Mouse (Mus musculus) CD8-positive naive resting alpha-beta T cell, adult 57 days (primary cell): ENCODE data around the gene Apoa5. TPM values are rescaled to one million over a fixed set of nuclear protein-coding genes. Genes with fewer than 3 reads are reported as not detected.

ENCODE experiments used
- total RNA-seq: library from RNA; stranded (reverse); gene quantifications from one replicate; pipeline ENCODE4 v1.2.4, GENCODE M21; 2023

Apoa5 gene
- not detected for total RNA-seq

DNA sequence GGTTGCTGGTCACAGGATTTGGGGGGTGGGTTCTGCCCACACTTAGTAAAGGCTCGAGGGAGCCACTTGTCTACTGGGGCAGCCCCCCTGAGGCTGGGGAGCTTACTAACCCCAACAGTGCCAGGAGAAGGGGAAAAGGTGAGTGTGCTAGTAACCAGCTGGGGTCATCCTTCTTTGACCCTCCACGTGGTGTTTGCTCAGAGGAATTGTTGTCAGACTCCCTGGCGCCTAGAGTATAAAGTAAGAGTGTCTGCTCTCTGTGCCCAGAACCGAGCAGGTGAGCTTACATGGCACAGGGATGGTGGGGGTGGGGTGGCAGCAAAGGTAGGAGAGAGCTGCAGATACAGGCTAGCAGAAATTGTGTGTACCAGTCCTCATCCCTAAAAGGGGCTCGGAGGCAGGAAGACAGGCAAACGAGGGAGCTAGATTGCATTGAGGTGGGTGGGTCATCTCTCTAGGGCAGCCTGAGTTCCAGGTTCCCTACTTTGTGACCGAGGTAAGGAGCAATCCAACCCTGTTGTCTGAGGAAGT is at the start of gene Apoa5:
Gene Apoa5, plus strand, starts transcription at position 291 of the 531 bp plus-strand sequence.

DNA sequence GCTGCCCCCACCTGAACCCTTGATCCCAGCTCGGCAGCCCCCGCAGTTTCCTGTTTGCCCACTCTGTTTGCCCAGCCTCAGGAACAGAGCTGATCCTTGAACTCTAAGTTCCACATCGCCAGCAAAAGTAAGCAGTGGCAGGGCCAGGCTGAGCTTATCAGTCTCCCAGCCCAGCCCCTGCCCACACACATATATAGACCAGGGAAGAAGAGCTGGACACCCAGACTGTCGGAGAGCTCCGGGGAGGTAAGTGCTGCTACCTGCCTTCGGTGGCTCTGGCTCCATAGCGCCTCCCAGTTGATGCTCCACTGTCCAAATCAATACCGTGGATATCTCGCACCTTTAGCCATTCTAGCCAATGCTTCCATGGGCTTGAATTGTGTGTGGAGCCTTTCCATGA is 39.9 kb upstream of the Apoa5 start, which contains the start of gene Apoa1:
Gene Apoa1, plus strand, starts transcription at position 90 of the 400 bp plus-strand sequence.

DNA sequence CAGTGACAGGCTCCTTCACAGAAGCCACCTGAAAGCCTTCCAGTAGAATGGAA is 33.0 kb upstream of the Apoa5 start, which contains the start of gene Apoc3:
Gene Apoc3, minus strand, starts transcription at position 41 of the 53 bp plus-strand sequence.

DNA sequence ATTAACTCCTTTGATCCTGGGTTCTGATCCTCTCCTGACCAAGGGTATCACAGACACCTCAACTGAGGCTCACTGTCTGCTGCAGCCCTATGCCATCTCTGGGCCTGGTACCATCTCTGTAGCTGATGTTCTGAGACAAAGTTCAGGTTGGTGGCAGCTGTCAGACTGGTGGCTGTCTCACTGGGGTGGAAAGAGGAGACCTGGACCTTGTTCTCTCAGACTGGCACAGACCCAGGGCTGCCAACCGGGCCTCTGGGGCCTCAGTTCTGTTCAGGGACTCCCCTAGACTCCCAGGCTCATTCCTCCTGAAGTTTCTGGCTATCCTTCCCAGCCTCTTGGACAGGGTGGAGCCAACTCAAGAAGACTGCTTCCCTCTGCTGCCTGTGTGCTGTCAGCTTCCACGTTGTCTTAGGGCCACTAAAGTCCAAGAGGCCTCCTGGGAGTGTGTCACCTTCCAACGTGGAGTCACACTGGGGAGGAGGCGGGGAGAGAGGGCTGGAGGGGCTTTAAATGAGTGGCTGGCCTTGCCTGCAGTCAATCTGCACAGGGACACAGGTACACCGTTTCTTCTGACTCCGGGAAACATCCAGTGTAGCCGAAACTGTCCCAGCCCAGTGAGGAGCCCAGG is 27.8 kb upstream of the Apoa5 start, which contains the start of gene Apoa4:
Gene Apoa4, plus strand, starts transcription at position 171 of the 628 bp plus-strand sequence.

DNA sequence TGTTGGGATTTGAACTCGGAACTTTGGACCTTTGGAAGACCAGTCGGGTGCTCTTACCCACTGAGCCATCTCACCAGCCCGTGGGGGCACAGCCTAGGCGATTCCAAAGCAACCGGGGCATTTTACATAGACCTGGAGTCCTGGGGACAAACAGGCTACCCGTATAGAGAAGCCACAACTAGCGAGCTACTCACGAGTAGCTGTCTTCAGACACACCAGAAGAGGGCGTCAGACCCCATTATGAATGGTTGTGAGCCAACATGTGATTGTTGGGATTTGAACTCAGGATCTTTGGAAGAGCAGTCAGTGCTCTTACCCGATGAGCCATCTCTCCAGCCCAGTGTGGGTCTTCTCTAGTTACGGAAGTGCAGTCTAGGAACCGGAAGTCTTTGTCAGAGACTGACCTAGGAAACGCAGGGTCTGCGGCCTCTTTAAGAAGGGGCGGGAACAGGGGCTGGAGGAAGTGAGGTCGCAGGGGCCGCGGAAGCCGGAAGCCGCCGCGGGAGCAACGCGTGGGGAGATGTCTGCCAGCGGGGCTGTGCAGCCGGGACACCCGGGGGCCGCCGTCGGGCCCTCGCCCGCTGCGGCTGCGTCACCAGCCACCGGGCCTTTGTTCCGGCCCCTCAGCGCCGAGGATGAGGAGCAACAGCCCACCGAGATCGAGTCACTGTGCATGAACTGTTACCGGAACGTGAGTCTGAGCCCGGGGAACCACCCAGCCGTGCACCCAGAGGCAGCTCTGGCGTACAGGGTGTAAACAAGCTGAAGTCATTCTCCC is 4.4 kb downstream of the Apoa5 start, which contains the start of gene Zpr1:
Gene Zpr1, plus strand, starts transcription at position 388 of the 778 bp plus-strand sequence.

DNA sequence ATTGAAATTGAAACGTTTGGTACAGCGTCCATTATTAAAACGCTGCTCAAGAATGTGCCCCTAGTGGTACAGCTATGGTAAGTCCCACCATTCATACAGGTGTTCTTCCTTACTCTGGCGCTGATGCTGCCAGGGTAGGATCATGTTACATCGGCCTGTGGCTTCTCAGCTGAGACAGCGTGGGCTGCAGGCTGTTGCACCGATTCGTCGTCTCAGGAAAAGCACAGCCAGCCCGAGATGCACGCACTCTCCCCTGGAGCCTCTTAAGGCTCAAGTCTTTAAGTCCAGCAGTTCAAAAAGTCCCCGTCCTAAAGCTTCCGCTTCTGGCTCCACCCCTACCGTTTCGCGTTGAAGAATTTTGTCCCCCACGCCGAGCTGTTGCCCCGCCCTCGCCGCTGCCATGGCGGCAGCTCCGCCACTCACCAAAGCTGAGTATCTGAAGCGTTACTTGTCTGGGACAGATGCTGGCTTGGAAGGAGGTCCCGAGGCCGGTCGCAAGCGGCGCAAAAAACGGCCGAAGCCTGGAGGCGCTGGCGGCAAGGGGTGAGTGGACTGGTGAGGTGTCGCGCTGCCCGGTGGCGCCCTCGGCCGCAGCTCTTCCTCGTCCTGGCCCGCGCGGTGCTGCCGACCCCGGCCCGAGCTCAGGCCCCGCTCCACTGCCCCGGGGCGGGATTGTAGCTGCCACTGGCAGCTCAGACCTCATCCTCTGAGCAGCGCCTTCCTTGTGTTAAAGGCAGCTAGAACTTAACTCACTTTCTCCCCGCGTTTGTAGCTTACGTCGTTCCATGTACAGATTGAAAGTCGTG is 14.4 kb downstream of the Apoa5 start, which contains the start of gene Bud13:
Gene Bud13, plus strand, starts transcription at position 378 of the 806 bp plus-strand sequence.

DNA sequence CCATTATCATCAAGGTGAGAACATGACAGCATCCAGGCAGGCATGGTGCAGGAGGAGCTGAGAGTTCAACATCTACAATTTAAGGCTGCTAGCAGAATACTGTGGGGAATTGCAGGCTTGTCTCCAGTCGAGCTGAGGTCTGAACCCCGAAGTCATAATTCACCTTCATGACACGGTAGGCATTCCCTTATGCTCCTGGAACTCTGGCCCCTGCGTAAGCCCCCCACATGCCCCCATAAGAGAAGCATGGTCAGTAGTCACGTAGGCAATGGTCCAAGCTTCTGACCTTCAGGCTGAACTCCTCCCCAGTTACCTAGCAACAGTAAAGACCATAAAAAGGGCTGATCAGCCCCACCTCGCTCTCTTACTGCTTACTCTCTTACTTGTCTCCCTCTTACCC is 51.5 kb downstream of the Apoa5 start, which contains the start of gene 4931429L15Rik:
Gene 4931429L15Rik, minus strand, starts transcription at position 101 of the 400 bp plus-strand sequence.

Other genes with a start within 250 kb of the Apoa5 start
- gene Apoa1, start 40.1 kb upstream of the Apoa5 start, total RNA-seq: not detected
- gene Apoc3, start 33.0 kb upstream of the Apoa5 start, total RNA-seq: not detected
- gene Apoa4, start 27.9 kb upstream of the Apoa5 start, total RNA-seq: not detected
- gene Zpr1, start 4.4 kb downstream of the Apoa5 start, total RNA-seq: 96.9 TPM
- 24.8 TPM for gene Bud13, start 14.4 kb downstream of the Apoa5 start, total RNA-seq
- gene 4931429L15Rik, start 51.4 kb downstream of the Apoa5 start, total RNA-seq: not detected